Mouse (Mus musculus): ENCODE measurements at regions not wholly inside any gene's neighbourhood (a gene's known extent, or its start where the extent isn't known, plus 50 kb on each side); places are given as distances from the start of the nearest gene placed in this dataset.

DNA sequence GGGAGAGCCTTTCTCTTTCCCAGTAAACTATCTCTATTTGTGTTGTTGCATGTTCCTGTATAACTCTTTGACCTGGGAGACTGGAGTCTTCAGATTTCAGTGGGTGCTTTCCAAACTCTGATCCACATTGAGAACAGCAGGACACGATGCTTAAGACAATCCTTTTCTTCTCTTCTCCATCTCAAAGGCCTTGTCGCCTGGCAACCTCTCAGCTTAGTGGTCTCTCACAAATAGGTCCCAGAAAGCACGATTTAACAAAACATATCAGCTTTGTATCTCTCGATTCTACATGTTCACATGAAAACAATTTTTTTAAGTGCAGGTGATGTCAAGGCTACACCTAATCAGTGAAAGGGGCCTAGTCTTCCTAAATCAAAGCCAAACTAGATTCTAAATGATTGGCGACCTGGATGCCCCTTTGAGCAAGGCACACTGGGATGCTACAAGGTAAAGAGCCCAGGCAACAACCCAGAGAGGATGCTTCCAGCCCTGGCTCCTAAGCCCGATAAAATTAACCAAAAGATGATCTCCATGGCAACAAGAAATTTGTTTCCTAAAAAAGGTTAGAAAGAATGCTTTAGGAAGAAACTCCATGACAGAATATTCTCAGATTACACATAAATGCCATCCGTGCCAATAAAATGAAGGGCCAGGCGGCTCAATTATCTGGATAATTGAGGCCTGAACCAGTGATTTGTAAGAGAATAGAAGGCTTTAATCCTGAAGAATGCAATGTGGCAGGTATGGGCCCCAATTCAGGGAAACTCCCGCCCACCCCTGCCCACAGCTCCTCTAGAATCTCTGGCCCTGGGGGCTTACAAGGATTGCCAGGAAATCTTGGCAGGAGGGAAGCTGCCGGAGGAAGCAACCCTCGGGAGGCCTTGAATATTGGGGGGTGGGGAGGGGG lies 157.8 kb downstream of the Mycn start:
- Histone ChIP-seq H3K27ac (no peak overlapping the region), H3K36me3 (no peaks in the 10 kb centered on the region), H3K4me1 (peaks cover 29% of the 10 kb centered on the region), H3K4me2 (replicated peaks) (no peak overlapping the region), H3K27me3 (peaks cover 16% of the 10 kb centered on the region; the same call in 1 of the 2 replicates), H3K9me3 (peaks cover 5% of the 10 kb centered on the region; the same call in 1 of the 2 replicates), H3K4me3 (no peak overlapping the region), H3K9ac (no peak overlapping the region)
- 34% methylated on average over 11 of the region's 11 CpGs for WGBS
- no peak for ATAC-seq (ENCODE audit: low FRiP score, low read depth)

DNA sequence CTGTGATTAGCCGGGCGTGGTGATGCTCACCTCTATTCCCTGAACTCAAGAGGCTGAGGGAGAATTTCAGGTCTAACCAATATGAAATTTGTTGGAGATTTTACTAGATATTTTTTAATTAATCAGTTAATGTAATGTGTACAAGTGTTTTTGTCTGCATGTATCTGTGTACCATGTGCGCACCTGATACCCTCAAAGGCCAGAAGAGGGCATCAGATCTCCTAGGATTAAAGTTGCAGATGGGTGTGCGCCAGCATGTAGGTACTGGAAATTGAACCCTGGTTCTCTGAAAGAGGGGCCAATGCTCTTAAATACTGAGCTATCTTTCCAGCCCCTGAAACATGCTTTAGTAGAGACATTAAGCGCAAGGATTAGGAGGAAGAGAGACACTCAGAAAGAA lies 160.2 kb downstream of the Mycn start:
- no peaks in the 10 kb centered on the region for H3K36me3 ChIP-seq
- H3K4me2 ChIP-seq (replicated peaks): no peak overlapping the region
- peaks cover 8% of the 10 kb centered on the region; the same call in 1 of the 2 replicates for H3K4me1 ChIP-seq
- H3K9me3 ChIP-seq: peaks cover 5% of the 10 kb centered on the region; the same call in 1 of the 2 replicates
- H3K9ac ChIP-seq: no peak overlapping the region
- no peak for ATAC-seq (ENCODE audit: low FRiP score, low read depth)
- WGBS: 98% methylated on average over 5 of the region's 5 CpGs
- no peak overlapping the region for H3K27ac ChIP-seq
- H3K27me3 ChIP-seq: peaks cover 3% of the 10 kb centered on the region; the same call in 1 of the 2 replicates
- no peak overlapping the region for H3K4me3 ChIP-seq

DNA sequence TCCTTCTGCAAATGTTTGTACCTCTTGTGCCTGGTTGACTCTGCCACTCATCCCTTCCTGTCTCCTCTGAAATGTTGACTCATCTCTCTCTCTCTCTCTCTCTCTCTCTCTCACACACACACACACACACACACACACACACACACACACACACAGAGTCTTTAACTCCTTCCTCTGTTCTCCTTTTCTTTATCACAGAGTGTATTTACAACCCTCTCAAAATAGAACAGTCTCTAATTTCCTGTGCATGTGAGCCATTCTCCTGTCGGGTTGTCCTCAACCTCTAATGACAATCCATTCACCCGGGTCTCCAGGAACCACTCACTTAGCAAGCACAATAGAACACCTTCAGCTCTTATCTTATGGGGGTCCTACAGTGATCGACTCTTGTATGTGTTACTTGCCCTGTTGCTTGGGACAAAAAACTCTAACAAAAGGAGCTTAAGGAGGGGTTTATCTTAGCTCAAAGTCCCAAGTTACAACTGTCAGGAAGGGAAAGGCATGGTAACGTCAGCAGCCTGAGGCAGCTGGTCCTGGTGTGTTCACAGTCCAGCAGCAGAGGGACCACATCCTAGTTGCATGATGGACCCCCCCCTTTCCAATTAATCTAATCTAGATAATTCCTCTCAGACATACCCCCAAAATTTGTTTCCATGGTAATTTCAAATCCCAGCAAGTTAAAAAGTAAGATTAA lies 163.0 kb downstream of the Mycn start:
- H3K4me3 ChIP-seq: no peak overlapping the region
- H3K36me3 ChIP-seq: no peaks in the 10 kb centered on the region
- WGBS: 58% methylated on average over 4 of the region's 4 CpGs
- no peak overlapping the region for H3K27ac ChIP-seq
- no peak overlapping the region for H3K9ac ChIP-seq
- no peaks in the 10 kb centered on the region for H3K27me3 ChIP-seq
- ATAC-seq (ENCODE audit: low FRiP score, low read depth): no peak
- no peak overlapping the region for H3K4me2 ChIP-seq (replicated peaks)
- peaks cover 5% of the 10 kb centered on the region; the same call in 1 of the 2 replicates for H3K9me3 ChIP-seq
- no peaks in the 10 kb centered on the region for H3K4me1 ChIP-seq

DNA sequence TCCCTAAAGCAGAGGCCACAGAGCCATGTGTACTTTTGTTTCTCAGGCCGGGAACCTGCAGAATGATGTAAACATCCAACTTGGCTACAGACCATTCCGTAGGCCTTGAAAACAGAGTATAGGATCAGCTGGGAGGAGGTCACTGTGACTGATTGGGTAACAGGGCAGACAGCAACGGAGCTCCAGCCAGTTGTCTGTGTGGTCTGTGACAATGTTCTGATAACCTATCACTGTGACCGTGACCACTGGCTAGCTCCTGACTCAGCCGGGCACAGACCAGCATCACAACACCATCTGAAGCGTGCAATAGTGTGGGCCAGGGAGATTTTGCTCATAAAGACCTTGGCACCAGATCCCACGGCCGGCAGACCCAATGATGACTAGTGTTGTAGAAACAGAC lies 164.3 kb downstream of the Mycn start:
- Histone ChIP-seq H3K27ac (no peak overlapping the region), H3K9me3 (peaks cover 5% of the 10 kb centered on the region; the same call in 1 of the 2 replicates), H3K27me3 (no peaks in the 10 kb centered on the region), H3K4me2 (replicated peaks) (no peak overlapping the region), H3K9ac (no peak overlapping the region), H3K4me3 (no peak overlapping the region), H3K36me3 (no peaks in the 10 kb centered on the region), H3K4me1 (no peaks in the 10 kb centered on the region)
- 80% methylated on average over 8 of the region's 8 CpGs for WGBS
- no peak for ATAC-seq (ENCODE audit: low FRiP score, low read depth)

DNA sequence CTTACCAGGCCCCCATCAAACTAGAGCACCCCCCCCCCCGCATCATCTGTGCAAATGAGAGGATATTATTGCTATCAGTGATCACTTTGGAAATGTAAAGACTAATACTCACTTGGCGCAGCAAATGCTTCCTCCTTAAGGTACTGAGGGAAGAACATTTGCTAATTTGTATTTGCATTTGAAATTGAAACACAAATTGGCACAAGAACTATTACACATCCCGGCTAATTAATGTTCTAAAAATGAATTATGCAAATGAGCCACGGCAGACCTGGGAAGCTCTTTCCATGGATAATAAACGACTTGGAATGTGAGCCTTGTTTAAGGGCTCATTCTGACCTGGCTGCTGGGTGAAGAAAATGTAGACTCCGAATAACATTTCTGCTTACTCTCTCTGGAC lies 164.9 kb downstream of the Mycn start:
- no peak for ATAC-seq (ENCODE audit: low FRiP score, low read depth)
- no peaks in the 10 kb centered on the region for H3K27me3 ChIP-seq
- WGBS: 80% methylated on average over 6 of the region's 6 CpGs

DNA sequence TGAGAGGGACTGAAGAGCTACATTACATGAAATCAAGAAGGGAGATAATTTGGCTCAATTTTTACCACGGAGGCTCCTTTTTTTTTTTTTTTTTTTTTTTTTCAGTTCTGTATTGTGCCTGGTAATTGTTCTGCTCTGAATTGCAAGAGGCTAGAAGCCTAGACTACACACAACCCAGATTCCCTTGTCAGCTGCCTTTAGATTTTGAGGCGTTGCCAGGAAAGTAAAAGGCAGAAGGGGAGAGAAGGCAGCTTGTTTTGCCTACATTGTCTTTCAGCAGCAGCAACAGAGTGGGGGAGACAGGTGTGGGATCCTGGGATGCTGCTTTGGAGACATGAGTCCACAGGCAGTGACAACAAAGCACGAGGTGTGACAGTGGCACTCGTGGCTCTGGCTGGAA lies 170.7 kb downstream of the Mycn start:
- H3K9ac ChIP-seq: no peak overlapping the region
- no peak for ATAC-seq (ENCODE audit: low FRiP score, low read depth)
- WGBS: 76% methylated on average over 4 of the region's 4 CpGs
- no peak overlapping the region for H3K4me2 ChIP-seq (replicated peaks)
- H3K27ac ChIP-seq: no peak overlapping the region
- H3K4me3 ChIP-seq: no peak overlapping the region
- no peaks in the 10 kb centered on the region for H3K27me3 ChIP-seq
- no peaks in the 10 kb centered on the region for H3K4me1 ChIP-seq
- H3K36me3 ChIP-seq: no peaks in the 10 kb centered on the region
- no peaks in the 10 kb centered on the region for H3K9me3 ChIP-seq

More for the DNA sequence above, 164.9 kb downstream of the Mycn start:
- Histone ChIP-seq H3K4me1 (no peaks in the 10 kb centered on the region), H3K4me2 (replicated peaks) (no peak overlapping the region), H3K9me3 (peaks cover 5% of the 10 kb centered on the region; the same call in 1 of the 2 replicates), H3K9ac (no peak overlapping the region), H3K27ac (no peak overlapping the region), H3K4me3 (no peak overlapping the region), H3K36me3 (no peaks in the 10 kb centered on the region)

DNA sequence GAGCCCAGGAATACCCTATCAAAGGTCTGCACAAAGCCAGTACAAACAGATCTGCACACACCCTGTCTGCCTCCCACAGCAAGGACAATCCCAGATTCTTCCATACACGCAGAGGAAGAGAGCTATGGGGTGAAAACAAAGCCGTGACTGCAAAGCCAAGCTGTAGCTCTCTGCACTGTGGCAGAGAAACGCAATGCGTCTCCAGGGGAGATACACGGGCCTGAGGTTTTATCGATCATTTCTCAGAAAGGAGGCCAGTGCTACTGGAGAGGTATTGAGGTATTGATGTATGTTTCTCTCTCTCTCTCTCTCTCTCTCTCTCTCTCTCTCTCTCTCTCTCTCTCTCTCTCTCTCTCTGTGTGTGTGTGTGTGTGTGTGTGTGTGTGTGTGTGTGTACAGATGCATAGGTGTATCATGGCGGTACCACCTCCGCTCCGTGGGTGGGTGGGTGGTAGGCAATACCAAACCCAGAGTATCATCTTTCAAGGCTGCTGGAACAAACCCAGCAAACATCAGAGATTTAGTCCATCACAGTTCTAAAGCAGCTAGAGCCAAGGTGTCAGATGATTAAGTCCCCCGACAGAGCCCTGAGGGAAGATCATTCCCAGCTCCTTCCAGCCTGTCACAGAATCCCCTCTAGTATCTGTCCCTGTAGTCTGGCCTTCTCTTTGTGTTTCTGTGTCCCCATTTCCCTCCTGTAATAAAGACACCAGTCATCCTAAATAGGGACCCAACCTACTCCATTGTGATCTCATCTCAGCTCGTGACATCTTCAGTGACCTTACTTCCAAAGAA lies 175.0 kb downstream of the Mycn start:
- Histone ChIP-seq H3K9ac (no peak overlapping the region), H3K9me3 (no peaks in the 10 kb centered on the region), H3K4me2 (replicated peaks) (no peak overlapping the region), H3K4me1 (peaks cover 12% of the 10 kb centered on the region), H3K4me3 (no peak overlapping the region), H3K27ac (no peak overlapping the region), H3K36me3 (no peaks in the 10 kb centered on the region), H3K27me3 (no peaks in the 10 kb centered on the region)
- no peak for ATAC-seq (ENCODE audit: low FRiP score, low read depth)
- 55% methylated on average over 11 of the region's 11 CpGs for WGBS

DNA sequence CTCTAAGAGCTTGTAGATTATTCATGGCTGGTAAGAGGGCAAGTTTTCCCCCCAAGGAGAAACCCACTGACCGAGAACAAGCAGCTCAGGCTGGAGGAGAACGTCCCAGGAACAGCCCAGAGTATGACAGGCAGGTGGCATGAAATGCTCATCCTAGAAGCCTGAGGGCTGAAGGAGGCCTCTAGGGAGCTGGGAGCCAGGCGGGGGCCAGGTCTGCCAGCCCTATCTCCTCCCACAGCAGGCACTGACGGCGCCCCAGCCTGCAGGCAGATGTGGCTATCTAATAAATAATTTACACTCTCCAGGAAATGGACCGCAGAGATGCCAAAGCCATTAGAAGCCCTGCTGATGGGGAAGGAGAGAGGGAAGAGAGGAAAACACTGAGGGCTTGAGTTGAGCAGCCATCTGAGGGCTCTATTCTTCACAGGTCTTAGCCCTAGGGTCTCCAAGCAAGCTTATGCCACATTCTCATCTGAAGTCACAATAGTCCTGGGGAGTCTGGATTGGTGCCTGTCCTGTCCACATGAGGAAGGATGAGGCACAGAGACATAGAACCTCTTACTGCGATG lies 176.1 kb downstream of the Mycn start:
- ATAC-seq (ENCODE audit: low FRiP score, low read depth): no peak
- WGBS: 52% methylated on average over 7 of the region's 7 CpGs
- H3K4me1 ChIP-seq: peaks cover 12% of the 10 kb centered on the region
- H3K9me3 ChIP-seq: peaks cover 3% of the 10 kb centered on the region; the same call in 1 of the 2 replicates
- no peak overlapping the region for H3K4me3 ChIP-seq
- H3K36me3 ChIP-seq: no peaks in the 10 kb centered on the region
- H3K27me3 ChIP-seq: no peaks in the 10 kb centered on the region
- no peak overlapping the region for H3K4me2 ChIP-seq (replicated peaks)
- no peak overlapping the region for H3K27ac ChIP-seq
- no peak overlapping the region for H3K9ac ChIP-seq

DNA sequence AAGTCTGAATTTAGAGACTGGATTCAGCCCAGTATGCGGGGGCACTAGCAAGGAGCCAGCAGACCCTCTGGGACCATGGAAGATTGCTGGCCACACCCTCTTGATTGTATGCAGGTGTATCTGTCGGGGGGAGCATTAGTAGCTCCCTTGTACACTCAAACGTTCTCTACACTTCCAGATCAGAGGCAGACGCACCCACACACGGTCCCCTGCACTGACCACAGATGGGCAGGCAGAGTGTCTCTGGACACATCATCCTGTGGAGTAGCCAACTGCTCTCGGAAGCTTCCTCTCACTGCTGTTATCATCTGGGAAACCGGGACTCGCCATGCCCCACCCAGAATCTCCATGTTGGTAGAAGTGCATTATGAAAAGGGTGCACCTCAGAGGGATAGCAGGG lies 176.7 kb downstream of the Mycn start:
- H3K4me2 ChIP-seq (replicated peaks): no peak overlapping the region
- peaks cover 7% of the 10 kb centered on the region; the same call in 1 of the 2 replicates for H3K9me3 ChIP-seq
- H3K9ac ChIP-seq: no peak overlapping the region
- peaks cover 12% of the 10 kb centered on the region for H3K4me1 ChIP-seq
- H3K27ac ChIP-seq: no peak overlapping the region
- no peaks in the 10 kb centered on the region for H3K27me3 ChIP-seq
- ATAC-seq (ENCODE audit: low FRiP score, low read depth): no peak
- no peak overlapping the region for H3K4me3 ChIP-seq
- no peaks in the 10 kb centered on the region for H3K36me3 ChIP-seq
- WGBS: 61% methylated on average over 8 of the region's 8 CpGs

DNA sequence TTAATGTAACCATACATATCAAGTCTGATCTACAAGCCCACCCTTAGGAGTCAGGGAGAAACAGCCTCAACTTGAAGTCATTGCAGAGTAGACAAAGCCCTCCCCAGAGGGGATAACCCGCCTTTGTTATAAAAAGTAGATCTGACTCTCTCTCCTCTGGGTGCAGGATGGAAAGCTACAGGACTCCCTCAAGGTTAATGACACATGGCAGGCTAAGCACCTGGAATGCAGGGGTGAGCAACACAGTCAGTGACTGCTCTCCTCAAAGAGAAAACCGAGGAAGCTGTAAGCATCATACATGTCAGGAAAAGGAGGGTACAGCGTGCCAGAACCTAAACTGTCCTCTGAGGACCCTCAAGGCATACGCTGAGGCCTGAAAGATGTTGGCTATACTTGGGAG lies 177.1 kb downstream of the Mycn start:
- Histone ChIP-seq H3K36me3 (no peaks in the 10 kb centered on the region), H3K27me3 (no peaks in the 10 kb centered on the region), H3K4me3 (no peak overlapping the region), H3K9me3 (peaks cover 7% of the 10 kb centered on the region; the same call in 1 of the 2 replicates), H3K4me2 (replicated peaks) (no peak overlapping the region), H3K27ac (no peak overlapping the region), H3K9ac (no peak overlapping the region), H3K4me1 (peaks cover 12% of the 10 kb centered on the region)
- 68% methylated on average over 4 of the region's 4 CpGs for WGBS
- ATAC-seq (ENCODE audit: low FRiP score, low read depth): no peak

DNA sequence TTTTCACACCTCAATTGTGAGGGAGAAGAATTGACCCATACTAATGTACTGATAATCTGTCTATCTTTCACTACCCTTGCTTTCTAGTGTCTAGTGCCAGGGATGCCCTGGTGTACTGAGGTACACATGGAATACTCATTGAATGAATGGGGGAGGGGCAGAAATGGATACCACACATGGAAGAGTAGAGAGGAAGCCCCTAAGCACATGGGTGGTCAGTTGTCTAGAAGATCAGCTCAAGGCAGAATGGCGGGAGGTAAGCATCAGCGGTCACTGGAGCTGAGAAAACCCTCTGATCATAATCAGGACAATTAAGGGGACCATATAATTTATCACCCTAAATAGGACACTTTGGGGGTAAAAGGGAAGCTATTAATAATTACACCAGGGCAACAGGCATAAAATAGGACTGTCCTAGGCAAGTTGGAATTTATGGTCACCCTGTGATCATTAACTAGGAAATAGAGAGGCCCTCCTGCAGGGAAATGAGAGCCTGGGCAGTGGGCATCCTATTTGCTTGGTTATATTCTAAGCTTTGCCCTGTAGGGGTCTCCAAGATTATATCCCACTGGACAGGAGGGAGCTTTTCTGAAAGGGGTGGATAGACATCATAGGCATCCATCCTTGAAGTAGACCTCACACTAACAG lies 185.3 kb downstream of the Mycn start:
- no peak for ATAC-seq (ENCODE audit: low FRiP score, low read depth)
- Histone ChIP-seq H3K27ac (no peak overlapping the region), H3K9me3 (peaks cover 7% of the 10 kb centered on the region; the same call in 1 of the 2 replicates), H3K36me3 (no peaks in the 10 kb centered on the region), H3K4me1 (peaks cover 5% of the 10 kb centered on the region; the same call in 1 of the 2 replicates), H3K27me3 (no peaks in the 10 kb centered on the region), H3K4me2 (replicated peaks) (no peak overlapping the region), H3K9ac (no peak overlapping the region), H3K4me3 (no peak overlapping the region)
- 22% methylated on average over 2 of the region's 2 CpGs for WGBS

All from limb, embryonic 13.5 days (tissue).